Mouse (Mus musculus): ENCODE measurements around the gene Mterf4.
"Not testable (repeated sequence)": the region's sequence is repeated elsewhere in the genome, so short reads cannot be mapped to it uniquely, and the experiment has no call there.

Gene Mterf4

GRCm38 (mm10) chr1:93305581-93306337 lies at the start of gene Mterf4:
TSS of gene Mterf4 (minus strand) at chr1:93305915.
- DNase-seq = peak; percentile 82

- DNase-seq = peak; percentile 65
These were observed 47.0 kb upstream of the Mterf4 start for GRCm38 (mm10) chr1:93352724-93353123.

- DNase-seq = no peak
These were observed 44.0 kb upstream of the Mterf4 start for GRCm38 (mm10) chr1:93349701-93350100.

- DNase-seq = no peak
These were observed 41.5 kb upstream of the Mterf4 start for GRCm38 (mm10) chr1:93347176-93347575.

- DNase-seq = peak; percentile 94
These were observed 37.9 kb upstream of the Mterf4 start for GRCm38 (mm10) chr1:93343504-93344047.

- DNase-seq = peak; percentile 95
These were observed 37.2 kb upstream of the Mterf4 start, which contains the start of the genes Ppp1r7 and Pask for GRCm38 (mm10) chr1:93342648-93343503. TSS of gene Ppp1r7 (plus strand) at chr1:93342854. TSS of gene Pask (minus strand) at chr1:93343482.

- DNase-seq = no peak
These were observed 28.9 kb upstream of the Mterf4 start for GRCm38 (mm10) chr1:93334621-93335020.

GRCm38 (mm10) chr1:93326446-93326845 lies 20.7 kb upstream of the Mterf4 start:
- DNase-seq = no peak

- no peak for DNase-seq
These were observed 18.3 kb upstream of the Mterf4 start for GRCm38 (mm10) chr1:93323973-93324372.

- DNase-seq = no peak
These were observed 5.1 kb downstream of the Mterf4 start for GRCm38 (mm10) chr1:93300578-93300977.

- DNase-seq = no peak
These were observed 5.9 kb downstream of the Mterf4 start for GRCm38 (mm10) chr1:93299791-93300190.

GRCm38 (mm10) chr1:93294491-93294890 lies 11.2 kb downstream of the Mterf4 start:
- DNase-seq = not testable (repeated sequence)

- no peak for DNase-seq
These were observed 13.7 kb downstream of the Mterf4 start for GRCm38 (mm10) chr1:93292006-93292405.

- DNase-seq = no peak
These were observed 14.1 kb downstream of the Mterf4 start for GRCm38 (mm10) chr1:93291591-93291990.

GRCm38 (mm10) chr1:93290956-93291355 lies 14.8 kb downstream of the Mterf4 start:
- DNase-seq = no peak

- no peak for DNase-seq
These were observed 16.0 kb downstream of the Mterf4 start for GRCm38 (mm10) chr1:93289678-93290214.

- no peak for DNase-seq
These were observed 28.7 kb downstream of the Mterf4 start for GRCm38 (mm10) chr1:93277041-93277440.

GRCm38 (mm10) chr1:93275561-93275960 lies 30.2 kb downstream of the Mterf4 start:
- no peak for DNase-seq

GRCm38 (mm10) chr1:93272409-93272821 lies 33.3 kb downstream of the Mterf4 start:
- no peak for DNase-seq

GRCm38 (mm10) chr1:93271751-93272150 lies 34.0 kb downstream of the Mterf4 start:
- no peak for DNase-seq

GRCm38 (mm10) chr1:93270516-93271240 lies 35.0 kb downstream of the Mterf4 start:
- no peak for DNase-seq

GRCm38 (mm10) chr1:93268246-93268645 lies 37.5 kb downstream of the Mterf4 start:
- DNase-seq = no peak
